Mouse (Mus musculus): ENCODE data around the gene Hsd17b1. TPM values are rescaled to one million over a fixed set of nuclear protein-coding genes. Genes with fewer than 3 reads are reported as not detected.
"Not testable (repeated sequence)": the region's sequence is repeated elsewhere in the genome, so short reads cannot be mapped to it uniquely, and the experiment has no call there.

Gene Hsd17b1
- total RNA-seq, 1 experiment from 2014 or later = not detected

DNA sequence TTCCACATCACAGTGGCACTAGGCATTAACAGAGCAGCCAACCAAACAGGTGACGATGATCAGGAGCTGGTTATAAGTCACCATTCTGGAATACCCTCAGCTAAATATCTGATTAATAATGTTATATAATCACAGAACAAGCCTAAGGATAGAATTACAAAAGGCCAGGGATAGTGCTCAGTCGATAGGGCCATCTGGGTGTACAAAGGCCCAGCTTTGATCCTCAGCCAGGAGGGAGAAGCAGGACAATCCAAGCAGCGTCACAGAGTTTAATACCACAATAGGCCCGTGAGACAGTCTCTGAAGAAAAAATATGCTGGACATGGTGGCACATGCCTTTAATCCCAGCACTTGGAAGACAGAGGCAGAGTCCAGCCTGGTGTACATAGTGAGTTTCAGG lies 31.1 kb downstream of the Hsd17b1 start:
- no peak for ATAC-seq (replicated peaks in 1 of 2; ENCODE audit: insufficient read depth in 1 of 2, low FRiP score in 2 of 2, low TSS enrichment in 1 of 2, low read depth in 1 of 2, poor library complexity in 2 of 2, severe bottlenecking in 2 of 2)

GRCm38 (mm10) chr11:101110708-101111107 lies 32.5 kb downstream of the Hsd17b1 start:
- ATAC-seq (replicated peaks in 1 of 2; ENCODE audit: insufficient read depth in 1 of 2, low FRiP score in 2 of 2, low TSS enrichment in 1 of 2, low read depth in 1 of 2, poor library complexity in 2 of 2, severe bottlenecking in 2 of 2) = no peak

- no peak for ATAC-seq (replicated peaks in 1 of 2; ENCODE audit: insufficient read depth in 1 of 2, low FRiP score in 2 of 2, low TSS enrichment in 1 of 2, low read depth in 1 of 2, poor library complexity in 2 of 2, severe bottlenecking in 2 of 2)
These were observed 33.0 kb downstream of the Hsd17b1 start for GRCm38 (mm10) chr11:101111178-101111577.

- no peak for ATAC-seq (replicated peaks in 1 of 2; ENCODE audit: insufficient read depth in 1 of 2, low FRiP score in 2 of 2, low TSS enrichment in 1 of 2, low read depth in 1 of 2, poor library complexity in 2 of 2, severe bottlenecking in 2 of 2)
These were observed 34.0 kb downstream of the Hsd17b1 start for GRCm38 (mm10) chr11:101112186-101112585.

DNA sequence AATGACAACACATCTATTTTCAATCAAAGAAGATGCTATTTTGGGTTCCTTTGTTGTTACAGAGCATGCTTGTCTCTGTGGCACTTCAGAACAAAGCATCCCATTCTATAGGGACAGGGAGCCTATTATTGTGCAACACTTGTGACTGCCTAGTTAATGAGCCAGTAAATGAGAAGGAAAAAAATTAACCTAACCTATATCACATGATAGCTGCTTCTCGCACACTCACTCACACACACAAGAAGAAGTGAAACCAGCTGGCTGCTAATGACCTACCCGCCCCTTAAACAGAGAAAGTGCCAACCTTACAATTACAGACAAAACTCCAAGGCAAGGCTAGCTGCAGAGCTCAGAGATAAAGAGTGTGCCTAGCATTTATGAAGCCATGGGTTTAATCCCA lies 37.4 kb downstream of the Hsd17b1 start:
- ATAC-seq (replicated peaks in 1 of 2; ENCODE audit: insufficient read depth in 1 of 2, low FRiP score in 2 of 2, low TSS enrichment in 1 of 2, low read depth in 1 of 2, poor library complexity in 2 of 2, severe bottlenecking in 2 of 2) = no peak

GRCm38 (mm10) chr11:101118105-101118504 lies 39.9 kb downstream of the Hsd17b1 start:
- no peak for ATAC-seq (replicated peaks in 1 of 2; ENCODE audit: insufficient read depth in 1 of 2, low FRiP score in 2 of 2, low TSS enrichment in 1 of 2, low read depth in 1 of 2, poor library complexity in 2 of 2, severe bottlenecking in 2 of 2)

GRCm38 (mm10) chr11:101119131-101119760 lies 41.0 kb downstream of the Hsd17b1 start:
- ATAC-seq (replicated peaks in 1 of 2; ENCODE audit: insufficient read depth in 1 of 2, low FRiP score in 2 of 2, low TSS enrichment in 1 of 2, low read depth in 1 of 2, poor library complexity in 2 of 2, severe bottlenecking in 2 of 2) = peak; percentile 24 to 66

DNA sequence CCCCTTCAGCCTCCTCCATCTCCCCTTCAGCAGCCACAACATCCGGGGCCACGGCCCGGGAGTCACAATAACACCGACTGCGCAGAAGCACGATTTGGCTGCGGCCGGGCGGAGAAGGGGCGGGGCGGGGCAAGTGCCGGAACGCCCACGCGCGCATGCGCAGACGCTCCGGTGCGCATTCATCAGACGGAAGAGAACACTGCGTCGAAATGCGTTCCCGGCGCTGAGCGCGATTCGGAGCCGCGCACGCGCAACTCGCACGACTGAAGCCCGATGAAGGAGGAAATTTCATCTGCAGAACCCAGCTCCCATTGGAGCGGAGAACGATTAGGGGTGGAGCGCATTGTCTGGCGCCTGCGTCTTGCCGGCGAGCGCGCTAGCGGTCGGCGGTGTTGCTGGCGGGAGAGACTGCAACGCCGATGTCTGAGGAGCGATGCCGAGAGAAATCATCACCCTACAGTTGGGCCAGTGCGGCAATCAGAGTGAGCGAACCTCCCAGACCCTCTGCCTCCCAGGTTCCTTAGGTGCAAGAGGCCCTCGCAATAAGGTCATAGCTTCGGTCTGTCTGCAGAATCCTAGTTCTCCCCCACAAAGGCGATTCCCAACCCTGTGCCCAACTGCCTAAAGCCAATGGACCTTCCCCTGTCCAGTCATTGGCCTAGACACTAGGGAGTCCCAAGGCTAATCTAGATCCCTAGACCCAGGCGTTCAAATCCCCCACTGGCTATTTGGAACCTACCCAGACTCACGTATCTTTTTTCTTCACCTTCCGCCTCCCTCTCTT lies 41.7 kb downstream of the Hsd17b1 start, which contains the start of the genes Retreg3 and Tubg1:
Gene Retreg3, minus strand, starts transcription at position 133 of the 784 bp plus-strand sequence.
Gene Tubg1, plus strand, starts transcription at position 178 of the 784 bp plus-strand sequence.
- ATAC-seq (replicated peaks in 1 of 2; ENCODE audit: insufficient read depth in 1 of 2, low FRiP score in 2 of 2, low TSS enrichment in 1 of 2, low read depth in 1 of 2, poor library complexity in 2 of 2, severe bottlenecking in 2 of 2) = peak; percentile 93 to 97

GRCm38 (mm10) chr11:101120545-101121188 lies 42.5 kb downstream of the Hsd17b1 start:
- no peak for ATAC-seq (replicated peaks in 1 of 2; ENCODE audit: insufficient read depth in 1 of 2, low FRiP score in 2 of 2, low TSS enrichment in 1 of 2, low read depth in 1 of 2, poor library complexity in 2 of 2, severe bottlenecking in 2 of 2)

DNA sequence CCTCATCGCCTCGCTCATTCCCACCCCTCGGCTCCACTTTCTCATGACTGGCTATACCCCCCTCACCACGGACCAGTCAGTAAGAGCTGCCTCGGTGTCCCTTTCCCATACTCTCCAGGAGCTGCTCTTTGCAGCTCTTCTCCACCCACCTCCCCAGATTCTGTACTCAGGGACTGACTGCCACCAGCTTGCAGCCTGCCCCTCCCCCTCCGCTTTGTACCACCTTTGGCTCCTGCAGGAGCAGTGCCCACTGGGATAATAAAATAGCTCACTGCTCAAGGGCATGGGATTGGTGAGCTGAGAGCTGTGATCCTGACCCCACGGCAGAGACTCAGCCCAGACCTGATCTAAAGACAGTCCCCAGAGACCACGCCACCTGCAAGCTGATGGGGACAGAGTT lies 46.3 kb downstream of the Hsd17b1 start:
- not testable (repeated sequence) for ATAC-seq (replicated peaks in 1 of 2; ENCODE audit: insufficient read depth in 1 of 2, low FRiP score in 2 of 2, low TSS enrichment in 1 of 2, low read depth in 1 of 2, poor library complexity in 2 of 2, severe bottlenecking in 2 of 2)

- not testable (repeated sequence) for ATAC-seq (replicated peaks in 1 of 2; ENCODE audit: insufficient read depth in 1 of 2, low FRiP score in 2 of 2, low TSS enrichment in 1 of 2, low read depth in 1 of 2, poor library complexity in 2 of 2, severe bottlenecking in 2 of 2)
These were observed 46.8 kb downstream of the Hsd17b1 start for GRCm38 (mm10) chr11:101125008-101125407.

- no peak for ATAC-seq (replicated peaks in 1 of 2; ENCODE audit: insufficient read depth in 1 of 2, low FRiP score in 2 of 2, low TSS enrichment in 1 of 2, low read depth in 1 of 2, poor library complexity in 2 of 2, severe bottlenecking in 2 of 2)
These were observed 48.9 kb downstream of the Hsd17b1 start for GRCm38 (mm10) chr11:101127075-101127474.

DNA sequence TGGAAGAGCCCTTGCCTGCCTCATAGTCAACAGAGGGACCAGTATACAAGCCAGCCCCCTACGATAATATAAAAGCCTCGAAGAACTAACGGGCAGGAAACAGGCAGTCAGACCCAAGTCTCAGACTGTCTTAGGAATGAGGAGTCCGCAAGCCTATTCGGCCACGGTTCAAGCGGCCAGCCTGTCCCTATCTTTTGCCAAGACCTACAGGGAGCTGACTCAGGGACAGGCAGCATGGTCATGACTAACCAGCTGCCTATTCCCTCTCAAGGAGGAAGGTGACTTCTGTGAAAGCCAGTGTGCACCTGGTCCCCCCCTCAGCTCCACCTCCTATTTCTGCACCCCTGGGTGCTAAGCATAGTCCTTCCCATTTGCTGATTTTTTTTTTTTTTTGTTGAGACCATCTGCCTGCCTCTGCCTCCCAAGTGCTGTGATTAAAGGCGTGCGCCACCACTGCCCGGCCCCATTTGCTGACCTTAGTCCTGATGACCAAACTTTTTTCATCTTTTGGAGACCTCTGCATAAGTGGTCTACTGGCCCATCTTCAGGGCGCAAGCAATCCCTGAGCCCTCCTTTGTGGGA lies 50.9 kb downstream of the Hsd17b1 start:
- ATAC-seq (replicated peaks in 1 of 2; ENCODE audit: insufficient read depth in 1 of 2, low FRiP score in 2 of 2, low TSS enrichment in 1 of 2, low read depth in 1 of 2, poor library complexity in 2 of 2, severe bottlenecking in 2 of 2) = no peak

Other genes with a start within 250 kb of the Hsd17b1 start
- 58.8 and 66.2 TPM in 2 replicates for gene Stat5b, start 227.7 kb upstream of the Hsd17b1 start, total RNA-seq (2017)
- gene Stat5a, start 219.1 kb upstream of the Hsd17b1 start, total RNA-seq (2017) = 48.2 and 54.6 TPM in 2 replicates
- gene Stat3, start 138.9 kb upstream of the Hsd17b1 start, total RNA-seq (2017) = 108 and 135 TPM in 2 replicates
- 9.8 and 13.4 TPM in 2 replicates for gene Cavin1, start 107.5 kb upstream of the Hsd17b1 start, total RNA-seq (2017)
- gene Atp6v0a1, start 69.0 kb upstream of the Hsd17b1 start, total RNA-seq (2017) = 7.5 and 32.6 TPM in 2 replicates
- gene Naglu, start 8.4 kb upstream of the Hsd17b1 start, total RNA-seq (2017) = 16.4 and 20.6 TPM in 2 replicates
- gene Coasy, start 4.2 kb downstream of the Hsd17b1 start, total RNA-seq (2017) = 20.0 and 21.7 TPM in 2 replicates
- 36.5 and 57.0 TPM in 2 replicates for gene Mlx, start 8.9 kb downstream of the Hsd17b1 start, total RNA-seq (2017)
- 34.5 and 60.5 TPM in 2 replicates for gene Psmc3ip, start 17.0 kb downstream of the Hsd17b1 start, total RNA-seq (2017)
- 30.9 and 38.8 TPM in 2 replicates for gene Retreg3, start 41.5 kb downstream of the Hsd17b1 start, total RNA-seq (2017)
- gene Tubg1, start 41.5 kb downstream of the Hsd17b1 start, total RNA-seq (2017) = 30.0 and 47.4 TPM in 2 replicates
- gene Tubg2, start 77.5 kb downstream of the Hsd17b1 start, total RNA-seq (2017) = not detected in 2 replicates
- 0.31 TPM in 1 of 2 replicates, not detected in the other for gene Cntnap1, start 92.1 kb downstream of the Hsd17b1 start, total RNA-seq (2017)
- gene Plekhh3, start 92.9 kb downstream of the Hsd17b1 start, total RNA-seq (2017) = 0.50 TPM in 1 of 2 replicates, not detected in the other
- not detected in 2 replicates for gene Ccr10, start 97.0 kb downstream of the Hsd17b1 start, total RNA-seq (2017)
- gene Ezh1, start 148.1 kb downstream of the Hsd17b1 start, total RNA-seq (2017) = 38.1 and 45.0 TPM in 2 replicates
- gene Ramp2, start 167.6 kb downstream of the Hsd17b1 start, total RNA-seq (2017) = 6.9 TPM in 1 of 2 replicates, not detected in the other
- gene Vps25, start 175.3 kb downstream of the Hsd17b1 start, total RNA-seq (2017) = 55.0 and 59.3 TPM in 2 replicates
- 0.63 TPM in 1 of 2 replicates, not detected in the other for gene Wnk4, start 182.2 kb downstream of the Hsd17b1 start, total RNA-seq (2017)
- gene Cntd1, start 200.6 kb downstream of the Hsd17b1 start, total RNA-seq (2017) = 1.3 and 2.4 TPM in 2 replicates
- 24.6 and 33.0 TPM in 2 replicates for gene Coa3, start 200.7 kb downstream of the Hsd17b1 start, total RNA-seq (2017)
- gene Becn1, start 223.9 kb downstream of the Hsd17b1 start, total RNA-seq (2017) = 139 and 177 TPM in 2 replicates
- 101 and 128 TPM in 2 replicates for gene Psme3, start 237.8 kb downstream of the Hsd17b1 start, total RNA-seq (2017)
- 1.1 and 2.6 TPM in 2 replicates for gene Aoc2, start 246.7 kb downstream of the Hsd17b1 start, total RNA-seq (2017)

All from hematopoietic stem cell, adult 5-6 weeks (primary cell).